Mouse (Mus musculus): ENCODE data around the gene Zfyve26. TPM values are rescaled to one million over a fixed set of nuclear protein-coding genes. Genes with fewer than 3 reads are reported as not detected.
A peak's percentile ranks its signal among the peaks of the same experiment; 100 is the strongest.
"Not testable (repeated sequence)": the region's sequence is repeated elsewhere in the genome, so short reads cannot be mapped to it uniquely, and the experiment has no call there.

Gene Zfyve26
- total RNA-seq, 2 experiments from 2014 or later = 12.2 to 21.4 TPM

- ATAC-seq (replicated peaks; ENCODE audit: poor library complexity, severe bottlenecking) = no peak
Measured at GRCm38 (mm10) chr12:79272604-79273003, 23.5 kb downstream of the Zfyve26 start.

- peak; percentile 42; the same call in 1 of the 2 replicates for ATAC-seq (replicated peaks; ENCODE audit: poor library complexity, severe bottlenecking)
Measured at GRCm38 (mm10) chr12:79261035-79261434, 35.1 kb downstream of the Zfyve26 start.

DNA sequence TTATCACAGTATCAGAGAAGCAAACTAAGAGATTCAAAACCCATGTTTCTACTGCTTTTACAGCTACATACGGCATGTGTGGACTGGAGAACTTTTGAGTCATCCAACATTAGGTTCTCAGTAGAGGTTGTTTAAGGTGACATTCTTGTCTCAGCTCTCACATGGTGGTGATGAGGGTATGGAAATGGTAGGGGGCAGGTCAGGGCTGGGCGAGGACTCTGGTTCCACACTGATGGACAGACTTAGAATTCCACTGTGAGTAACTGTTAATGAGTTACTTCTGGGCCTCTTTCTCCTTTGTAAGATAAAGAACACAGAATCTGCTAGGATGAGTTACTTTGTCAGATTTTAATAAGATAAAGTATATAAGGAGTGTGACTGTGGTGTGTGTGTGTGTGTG lies 36.0 kb downstream of the Zfyve26 start:
- no peak for ATAC-seq (replicated peaks; ENCODE audit: poor library complexity, severe bottlenecking)

GRCm38 (mm10) chr12:79254975-79255374 lies 41.1 kb downstream of the Zfyve26 start:
- peak; percentile 91 for ATAC-seq (replicated peaks; ENCODE audit: poor library complexity, severe bottlenecking)

- ATAC-seq (replicated peaks; ENCODE audit: poor library complexity, severe bottlenecking) = peak; percentile 36
Measured at GRCm38 (mm10) chr12:79253294-79254053, 42.6 kb downstream of the Zfyve26 start.

DNA sequence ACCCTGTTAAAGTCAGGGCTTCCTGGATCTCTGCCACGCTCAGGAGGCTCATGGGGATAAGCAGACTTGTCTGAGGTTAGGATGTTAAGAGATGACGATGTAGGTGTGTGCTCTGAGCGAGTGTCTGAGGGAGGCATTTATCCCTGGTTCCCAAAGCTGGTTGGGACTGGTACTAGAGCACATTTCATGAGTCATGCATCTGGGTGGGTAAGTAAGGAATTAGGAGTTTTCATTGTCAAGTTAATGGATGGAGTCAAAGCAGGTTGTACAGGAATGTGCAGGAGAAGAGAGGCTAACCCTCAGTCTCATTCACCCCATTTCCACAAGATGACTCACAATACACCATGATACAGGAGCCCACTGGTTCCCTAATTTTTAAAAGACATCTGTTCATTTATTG lies 48.0 kb downstream of the Zfyve26 start:
- no peak for ATAC-seq (replicated peaks; ENCODE audit: poor library complexity, severe bottlenecking)

GRCm38 (mm10) chr12:79242921-79243320 lies 53.2 kb downstream of the Zfyve26 start:
- no peak for ATAC-seq (replicated peaks; ENCODE audit: poor library complexity, severe bottlenecking)

GRCm38 (mm10) chr12:79241985-79242384 lies 54.1 kb downstream of the Zfyve26 start:
- no peak for ATAC-seq (replicated peaks; ENCODE audit: poor library complexity, severe bottlenecking)

GRCm38 (mm10) chr12:79235485-79236080 lies 60.5 kb downstream of the Zfyve26 start:
- ATAC-seq (replicated peaks; ENCODE audit: poor library complexity, severe bottlenecking) = peak; percentile 98

- no peak for ATAC-seq (replicated peaks; ENCODE audit: poor library complexity, severe bottlenecking)
Measured at GRCm38 (mm10) chr12:79217511-79217910, 78.6 kb downstream of the Zfyve26 start.

- ATAC-seq (replicated peaks; ENCODE audit: poor library complexity, severe bottlenecking) = no peak
Measured at GRCm38 (mm10) chr12:79211447-79211846, 84.7 kb downstream of the Zfyve26 start.

DNA sequence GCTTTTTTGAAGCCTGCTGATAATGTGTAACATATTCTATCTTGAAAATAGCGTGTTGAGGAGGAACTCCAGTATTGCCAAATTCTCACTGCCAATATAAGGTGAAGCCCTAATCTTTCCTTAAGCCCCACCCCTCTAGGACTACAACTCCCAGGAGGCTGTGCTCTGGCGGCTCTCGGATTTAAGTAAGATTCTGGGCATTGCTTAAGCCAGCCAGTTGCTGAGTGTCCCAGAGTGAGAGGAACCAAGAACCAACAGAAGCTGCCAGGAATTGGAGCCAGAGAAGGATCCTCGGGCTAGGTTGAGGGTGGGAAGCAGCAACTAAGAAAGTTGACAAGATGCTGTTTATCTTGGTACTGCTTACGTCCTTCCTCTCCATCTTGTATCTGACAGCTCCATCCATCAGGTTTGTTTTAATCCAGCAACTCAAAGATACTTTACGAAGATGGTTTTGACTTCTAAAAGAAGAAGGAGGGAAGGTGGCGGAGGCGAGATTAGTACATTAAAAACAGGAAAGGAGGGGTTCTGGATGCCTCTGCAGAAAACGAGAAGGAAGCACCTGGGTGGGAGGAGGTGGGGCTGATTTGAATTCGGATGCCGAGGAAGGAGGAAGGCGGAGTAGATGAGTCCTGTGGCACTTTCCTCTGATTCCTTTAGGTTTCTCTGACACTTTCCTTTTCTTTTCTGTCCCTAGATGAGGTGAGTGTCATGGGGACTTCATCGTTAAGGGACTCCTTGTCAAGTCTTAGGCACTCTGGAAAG lies 87.2 kb downstream of the Zfyve26 start, which contains the start of gene Rdh12:
Gene Rdh12, plus strand, starts transcription at position 212 of the 762 bp plus-strand sequence.
- ATAC-seq (replicated peaks; ENCODE audit: poor library complexity, severe bottlenecking) = peak; percentile 97

- ATAC-seq (replicated peaks; ENCODE audit: poor library complexity, severe bottlenecking) = no peak
Measured at GRCm38 (mm10) chr12:79201882-79202281, 94.2 kb downstream of the Zfyve26 start.

GRCm38 (mm10) chr12:79197105-79197504 lies 99.0 kb downstream of the Zfyve26 start:
- no peak for ATAC-seq (replicated peaks; ENCODE audit: poor library complexity, severe bottlenecking)

GRCm38 (mm10) chr12:79193441-79193840 lies 102.7 kb downstream of the Zfyve26 start:
- peak; percentile 43 for ATAC-seq (replicated peaks; ENCODE audit: poor library complexity, severe bottlenecking)

DNA sequence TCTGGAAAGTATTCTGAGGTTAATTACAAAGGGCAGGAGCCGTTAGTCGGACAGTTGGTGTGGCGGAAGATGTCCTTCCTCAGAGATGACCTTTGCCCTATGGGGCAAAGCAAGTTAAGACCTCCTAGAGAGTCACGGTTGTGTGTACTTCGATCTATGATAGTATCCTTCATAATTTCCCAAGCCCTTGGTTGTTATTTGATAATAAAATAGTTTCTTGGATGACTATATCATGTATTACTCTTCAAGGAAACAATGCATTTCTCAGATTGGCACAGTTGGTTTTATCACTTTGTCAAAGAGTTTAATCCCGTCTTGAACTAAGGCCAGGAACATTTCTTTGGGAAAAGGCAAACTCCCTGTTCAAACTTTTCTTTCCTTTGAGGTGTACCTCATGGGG lies 103.9 kb downstream of the Zfyve26 start, which contains the start of gene Rdh11:
Gene Rdh11, minus strand, starts transcription at position 101 of the 400 bp plus-strand sequence.
- no peak for ATAC-seq (replicated peaks; ENCODE audit: poor library complexity, severe bottlenecking)

DNA sequence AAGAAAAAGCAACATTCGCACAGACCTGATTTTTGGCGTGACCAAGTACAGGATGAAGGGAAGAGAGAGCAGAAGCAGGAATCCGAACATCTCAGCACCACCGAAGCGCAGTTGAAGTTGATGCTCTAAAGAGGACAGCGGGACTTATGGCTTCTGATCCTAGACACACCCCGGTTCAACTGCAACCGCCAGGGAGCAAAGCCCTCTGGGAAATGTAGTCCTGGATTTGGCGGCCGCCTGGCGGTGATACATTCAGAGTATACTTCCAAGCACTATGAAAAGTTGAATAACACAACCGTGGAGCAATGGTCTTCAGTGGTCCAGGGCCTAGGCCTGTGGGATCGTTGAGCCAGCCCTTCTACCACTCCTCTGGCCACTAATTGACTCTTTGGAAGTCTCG lies 104.4 kb downstream of the Zfyve26 start:
- ATAC-seq (replicated peaks; ENCODE audit: poor library complexity, severe bottlenecking) = peak; percentile 89

DNA sequence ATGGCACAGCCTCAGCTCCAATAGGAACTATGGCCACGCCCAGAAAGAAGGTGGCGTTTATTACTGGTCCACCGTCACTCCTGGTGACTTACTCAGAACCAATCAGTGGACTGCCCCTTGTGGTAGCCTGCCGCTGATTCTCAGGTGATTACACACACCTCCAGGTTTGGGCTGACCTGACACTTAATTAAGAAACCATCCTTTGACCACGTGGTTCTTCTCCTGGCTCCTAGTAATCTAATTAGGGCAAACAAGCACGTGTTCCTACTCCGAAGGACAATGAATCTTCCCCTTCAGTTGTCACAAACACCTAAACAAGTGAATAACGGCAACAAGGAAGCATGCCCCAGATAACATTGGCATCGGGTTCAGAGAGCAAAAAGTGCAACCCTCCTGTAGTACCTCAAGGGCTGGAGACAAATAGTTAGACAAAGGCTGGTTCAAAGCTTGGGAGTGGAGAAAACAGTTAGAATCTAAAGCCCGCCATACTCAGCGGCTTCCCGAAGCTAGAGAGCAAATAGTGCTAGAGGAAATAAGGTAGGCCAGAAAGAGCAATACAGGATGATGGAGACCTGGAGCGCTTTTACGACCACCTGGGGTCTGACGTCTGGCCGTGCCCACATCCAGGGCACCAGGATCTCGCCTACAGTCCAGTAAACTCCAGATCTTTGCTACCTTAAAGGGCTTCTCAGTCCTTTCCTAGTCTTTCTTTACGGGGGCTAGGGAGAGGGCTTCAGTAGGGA lies 105.0 kb downstream of the Zfyve26 start:
- peak; percentile 91 for ATAC-seq (replicated peaks; ENCODE audit: poor library complexity, severe bottlenecking)

DNA sequence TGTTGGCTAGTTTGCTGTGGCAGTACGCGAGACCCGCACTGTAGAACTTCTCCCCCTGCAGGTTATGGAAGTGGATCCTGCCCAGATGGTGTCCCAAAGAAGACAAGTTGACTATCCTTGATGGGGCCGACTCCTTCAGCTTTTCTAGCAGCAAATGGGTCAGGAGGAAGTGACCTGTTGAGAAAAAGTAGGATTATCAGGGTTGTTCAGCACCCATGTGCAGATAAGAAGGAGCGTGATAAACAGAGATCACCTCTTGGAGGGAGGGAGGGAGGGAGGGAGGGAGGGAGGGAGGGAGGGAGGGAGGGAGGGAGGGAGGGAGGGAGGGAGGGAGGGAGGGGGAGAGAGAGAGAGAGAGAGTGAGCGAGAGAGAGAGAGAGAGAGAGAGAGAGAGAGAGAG lies 110.9 kb downstream of the Zfyve26 start:
- not testable (repeated sequence) for ATAC-seq (replicated peaks; ENCODE audit: poor library complexity, severe bottlenecking)
